Mouse (Mus musculus): Measurements from ENCODE around the gene E4f1. TPM values are rescaled to one million over a fixed set of nuclear protein-coding genes. Genes with fewer than 3 reads are reported as not detected.
A peak's percentile ranks its signal among the peaks of the same experiment; 100 is the strongest.

E4f1 gene
- polyA plus RNA-seq, 1 experiment: 89.5 TPM

- no peak for TF ChIP-seq POLR2A (IDR thresholded peaks at IDR 0.05; ENCODE audit: borderline replicate concordance, extremely low read depth, insufficient read depth, insufficient read length, poor library complexity, severe bottlenecking)
- peak; percentile 38; the same call in 1 of the 2 replicates for TF ChIP-seq CTCF (IDR thresholded peaks at IDR 0.05; ENCODE audit: borderline replicate concordance, extremely low read depth, insufficient read depth, insufficient read length)
- no peak for DNase-seq (ENCODE audit: low read depth)
Observed at GRCm38 (mm10) chr17:24480201-24480826, 10.2 kb upstream of the E4f1 start.

- TF ChIP-seq CTCF (IDR thresholded peaks at IDR 0.05; ENCODE audit: borderline replicate concordance, extremely low read depth, insufficient read depth, insufficient read length): no peak
- TF ChIP-seq POLR2A (IDR thresholded peaks at IDR 0.05; ENCODE audit: borderline replicate concordance, extremely low read depth, insufficient read depth, insufficient read length, poor library complexity, severe bottlenecking): no peak
- no peak for DNase-seq (ENCODE audit: low read depth)
Observed at GRCm38 (mm10) chr17:24479431-24479830, 9.3 kb upstream of the E4f1 start.

GRCm38 (mm10) chr17:24478663-24479380, 8.7 kb upstream of the E4f1 start, which contains the start of gene Mlst8:
Gene Mlst8, minus strand, starts transcription at chr17:24479078.
- TF ChIP-seq CTCF (IDR thresholded peaks at IDR 0.05; ENCODE audit: borderline replicate concordance, extremely low read depth, insufficient read depth, insufficient read length) (peak; percentile 91), POLR2A (IDR thresholded peaks at IDR 0.05; ENCODE audit: borderline replicate concordance, extremely low read depth, insufficient read depth, insufficient read length, poor library complexity, severe bottlenecking) (peak; percentile 51; the same call in 1 of the 2 replicates)
- DNase-seq (ENCODE audit: low read depth): peak; percentile 98

- TF ChIP-seq POLR2A (IDR thresholded peaks at IDR 0.05; ENCODE audit: borderline replicate concordance, extremely low read depth, insufficient read depth, insufficient read length, poor library complexity, severe bottlenecking): no peak
- no peak for TF ChIP-seq CTCF (IDR thresholded peaks at IDR 0.05; ENCODE audit: borderline replicate concordance, extremely low read depth, insufficient read depth, insufficient read length)
- no peak for DNase-seq (ENCODE audit: low read depth)
Observed at GRCm38 (mm10) chr17:24477985-24478600, 8.0 kb upstream of the E4f1 start.

- DNase-seq (ENCODE audit: low read depth): no peak
- TF ChIP-seq POLR2A (IDR thresholded peaks at IDR 0.05; ENCODE audit: borderline replicate concordance, extremely low read depth, insufficient read depth, insufficient read length, poor library complexity, severe bottlenecking) (no peak), CTCF (IDR thresholded peaks at IDR 0.05; ENCODE audit: borderline replicate concordance, extremely low read depth, insufficient read depth, insufficient read length) (no peak)
Observed at GRCm38 (mm10) chr17:24477053-24477984, 7.2 kb upstream of the E4f1 start.

DNA sequence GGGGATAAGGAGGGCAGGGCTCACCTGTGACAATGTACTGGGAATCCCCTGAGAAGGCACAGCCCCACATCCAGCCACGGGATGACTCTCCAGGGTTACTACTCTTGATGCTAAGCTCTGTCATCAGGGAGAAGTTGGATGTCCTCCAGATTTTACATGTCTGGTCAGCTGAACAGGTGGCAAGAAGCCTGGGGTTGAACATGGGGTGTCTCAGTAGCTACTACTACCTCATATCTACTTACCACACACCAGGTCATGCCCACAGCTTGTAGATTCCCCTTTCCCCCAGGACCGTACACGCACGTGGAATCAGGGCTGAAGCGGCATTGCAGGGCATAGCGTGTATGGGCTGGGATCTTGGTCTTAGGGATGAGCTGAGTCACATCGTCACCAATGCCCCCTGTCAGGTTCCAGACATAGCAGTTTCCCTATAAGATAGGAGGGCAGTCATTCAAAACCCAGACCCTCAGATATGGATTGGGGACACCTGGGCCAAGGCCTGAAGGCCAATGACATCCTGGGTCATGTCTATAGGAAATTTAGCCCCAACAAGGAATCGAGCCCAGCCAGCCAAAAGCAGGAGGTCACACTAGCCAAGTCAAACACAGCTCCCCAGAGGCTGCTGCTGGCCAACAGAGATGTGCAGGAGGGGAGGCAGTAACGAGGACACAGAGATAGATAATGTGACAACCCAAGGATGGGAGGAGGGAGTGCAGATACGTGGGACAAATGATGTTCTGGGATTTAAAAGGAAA, 6.1 kb upstream of the E4f1 start:
- TF ChIP-seq POLR2A (IDR thresholded peaks at IDR 0.05; ENCODE audit: borderline replicate concordance, extremely low read depth, insufficient read depth, insufficient read length, poor library complexity, severe bottlenecking) (no peak), CTCF (IDR thresholded peaks at IDR 0.05; ENCODE audit: borderline replicate concordance, extremely low read depth, insufficient read depth, insufficient read length) (no peak)
- no peak for DNase-seq (ENCODE audit: low read depth)

- DNase-seq (ENCODE audit: low read depth): no peak
- TF ChIP-seq CTCF (IDR thresholded peaks at IDR 0.05; ENCODE audit: borderline replicate concordance, extremely low read depth, insufficient read depth, insufficient read length): no peak
- no peak for TF ChIP-seq POLR2A (IDR thresholded peaks at IDR 0.05; ENCODE audit: borderline replicate concordance, extremely low read depth, insufficient read depth, insufficient read length, poor library complexity, severe bottlenecking)
Observed at GRCm38 (mm10) chr17:24475586-24475985, 5.5 kb upstream of the E4f1 start.

DNA sequence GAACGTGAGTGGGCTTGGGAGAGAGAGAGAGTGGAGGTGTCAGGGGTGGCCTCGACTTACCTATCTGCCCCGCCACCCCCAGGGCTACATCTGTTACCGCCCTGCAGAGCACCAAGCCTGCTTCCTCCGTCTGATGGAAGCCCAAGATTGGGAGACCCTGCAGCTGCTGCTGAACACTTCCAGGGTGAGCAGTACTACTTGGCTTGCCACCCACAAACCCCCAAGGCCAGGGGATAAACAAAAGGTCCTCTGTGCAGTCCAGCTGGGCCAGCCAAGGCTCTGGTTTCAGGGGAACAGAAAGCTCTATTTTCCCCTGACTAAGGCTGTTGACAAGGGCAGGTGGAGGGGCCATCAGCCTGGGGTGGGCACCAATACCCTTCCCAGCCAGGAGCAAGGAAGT, 4.4 kb upstream of the E4f1 start:
- no peak for TF ChIP-seq CTCF (IDR thresholded peaks at IDR 0.05; ENCODE audit: borderline replicate concordance, extremely low read depth, insufficient read depth, insufficient read length)
- TF ChIP-seq POLR2A (IDR thresholded peaks at IDR 0.05; ENCODE audit: borderline replicate concordance, extremely low read depth, insufficient read depth, insufficient read length, poor library complexity, severe bottlenecking): no peak
- no peak for DNase-seq (ENCODE audit: low read depth)

DNA sequence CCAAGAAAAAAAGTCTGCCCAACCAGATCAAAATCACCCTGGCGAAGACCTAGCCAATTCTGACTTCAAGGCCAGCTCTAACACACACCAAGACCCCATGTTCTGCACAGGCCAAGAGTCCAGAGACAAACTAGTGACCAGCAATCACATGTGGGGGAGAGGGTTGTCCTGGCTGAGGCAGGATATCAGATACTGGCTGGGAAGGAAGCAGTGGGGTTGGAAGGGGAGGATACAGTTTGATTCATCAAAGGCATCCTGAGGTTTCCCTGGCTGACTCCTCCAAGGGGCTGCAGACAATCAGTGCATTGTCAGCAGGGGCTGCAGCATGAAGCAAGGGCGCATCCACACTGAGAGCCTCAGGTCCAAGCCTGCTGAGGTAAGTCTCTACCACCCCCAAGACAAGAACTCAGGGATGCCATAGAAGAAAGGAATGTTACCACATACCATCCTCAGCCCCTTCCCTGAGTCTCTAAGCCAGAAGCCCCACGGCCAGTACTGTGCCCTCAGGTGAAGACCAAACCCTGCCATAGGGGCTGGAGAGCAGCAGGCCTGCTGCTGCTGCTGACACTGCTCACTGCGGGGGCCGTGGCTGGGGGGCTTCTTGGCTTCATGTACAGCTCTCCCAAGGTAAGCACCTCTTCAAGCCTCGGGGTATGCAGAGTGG, 3.6 kb upstream of the E4f1 start, which contains the start of gene Bricd5:
Gene Bricd5, plus strand, starts transcription at position 273 of the 664 bp plus-strand sequence.
- no peak for TF ChIP-seq POLR2A (IDR thresholded peaks at IDR 0.05; ENCODE audit: borderline replicate concordance, extremely low read depth, insufficient read depth, insufficient read length, poor library complexity, severe bottlenecking)
- DNase-seq (ENCODE audit: low read depth): no peak

GRCm38 (mm10) chr17:24472512-24472911, 2.4 kb upstream of the E4f1 start:
- no peak for TF ChIP-seq POLR2A (IDR thresholded peaks at IDR 0.05; ENCODE audit: borderline replicate concordance, extremely low read depth, insufficient read depth, insufficient read length, poor library complexity, severe bottlenecking)
- TF ChIP-seq CTCF (IDR thresholded peaks at IDR 0.05; ENCODE audit: borderline replicate concordance, extremely low read depth, insufficient read depth, insufficient read length): no peak
- no peak for DNase-seq (ENCODE audit: low read depth)

All from brain, embryonic 14.5 days (tissue).